Mouse (Mus musculus) cerebellum, postnatal 14 days (tissue): Measurements from ENCODE around the gene Trpv2.

Source experiments
- DNase-seq, 2 experiments: peaks; one replicate each; pipeline ENCODE4 v3.0.0; 2021; ENCODE audit warnings: mixed read lengths in 2 of 2

Gene Trpv2

DNA sequence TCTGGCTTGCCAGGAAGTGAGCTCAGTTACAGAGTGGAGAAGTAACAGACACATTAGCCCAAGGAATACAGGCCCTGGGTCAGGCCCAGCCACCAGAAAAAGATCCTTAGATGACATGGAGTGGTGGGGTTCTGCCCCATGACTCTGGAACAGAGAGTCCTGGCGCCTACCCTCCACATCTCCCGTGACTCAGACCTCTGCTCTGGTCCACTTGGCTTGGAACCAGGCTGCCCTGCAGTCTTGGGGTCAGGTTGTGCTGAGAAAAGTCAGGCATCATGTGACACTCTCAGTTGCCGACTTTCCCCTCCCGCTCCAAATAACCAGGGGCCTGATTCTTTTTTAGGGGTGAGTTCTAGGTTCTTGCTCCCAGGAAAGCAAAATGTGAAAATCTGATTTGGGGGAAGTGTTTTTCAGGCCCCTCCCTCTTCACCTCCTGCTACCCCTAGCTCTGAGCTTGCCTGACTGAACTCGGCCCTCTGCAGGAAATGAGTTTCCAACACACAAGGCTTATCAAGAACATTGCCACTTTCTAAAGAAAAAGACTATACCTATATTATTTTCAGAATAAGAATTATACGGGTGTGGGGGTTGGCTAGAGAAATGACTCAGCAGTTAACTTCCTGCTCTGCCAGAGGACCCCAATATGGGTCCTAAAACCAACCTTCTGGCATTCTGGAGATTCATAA is 15.2 kb upstream of the Trpv2 start:
- no peak for DNase-seq

DNA sequence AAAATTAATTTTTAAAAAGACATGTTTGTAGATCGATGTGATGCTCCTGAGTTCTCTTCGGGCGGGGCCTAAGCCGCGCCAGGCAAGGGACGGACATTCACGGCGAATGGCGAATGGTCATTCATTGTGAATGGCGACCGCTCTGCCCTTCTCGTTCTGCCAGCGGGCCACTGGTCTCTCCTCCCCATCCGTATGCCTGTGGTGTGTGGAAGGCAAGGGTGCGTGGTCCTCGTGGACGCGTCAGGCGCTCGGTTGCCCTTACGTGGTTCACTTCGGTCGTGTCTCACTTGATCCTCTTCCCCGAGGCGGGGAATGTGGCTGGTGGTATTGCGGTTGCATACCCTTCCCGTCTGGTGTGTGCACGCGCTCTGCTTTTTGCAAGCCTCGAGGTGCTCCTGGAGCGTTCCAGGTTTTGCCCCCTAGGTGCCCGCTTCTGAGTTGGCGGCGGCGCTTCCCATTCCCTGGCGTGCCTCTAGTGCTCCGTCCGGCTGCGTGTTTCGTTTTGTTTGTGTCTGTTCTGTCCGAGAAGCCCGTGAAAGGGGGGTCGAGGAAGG is 13.7 kb upstream of the Trpv2 start:
- DNase-seq, result peak in 1 of 2 experiments; percentile 31

GRCm38 (mm10) chr11:62563590-62563989 is 10.7 kb upstream of the Trpv2 start:
- DNase-seq, result no peak

DNA sequence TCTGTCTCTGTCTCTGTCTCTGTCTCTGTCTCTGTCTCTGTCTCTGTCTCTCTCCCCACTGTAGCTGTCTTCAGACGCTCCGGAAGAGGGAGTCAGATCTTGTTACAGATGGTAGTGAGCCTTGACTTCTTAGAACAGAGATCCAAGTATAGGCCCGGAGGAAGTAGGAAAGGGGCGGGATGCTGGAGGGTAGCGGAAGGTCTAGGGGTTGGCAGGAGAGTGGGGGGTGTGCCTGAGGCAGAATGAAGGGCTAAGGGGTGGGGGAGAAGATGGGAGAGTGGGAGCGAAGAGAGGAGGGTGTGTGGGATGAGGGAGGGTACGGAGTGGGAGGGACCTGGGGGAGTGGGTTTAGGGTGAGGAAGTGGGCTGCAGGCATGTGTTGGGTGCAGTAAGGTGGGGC is 8.5 kb upstream of the Trpv2 start:
- no peak for DNase-seq

DNA sequence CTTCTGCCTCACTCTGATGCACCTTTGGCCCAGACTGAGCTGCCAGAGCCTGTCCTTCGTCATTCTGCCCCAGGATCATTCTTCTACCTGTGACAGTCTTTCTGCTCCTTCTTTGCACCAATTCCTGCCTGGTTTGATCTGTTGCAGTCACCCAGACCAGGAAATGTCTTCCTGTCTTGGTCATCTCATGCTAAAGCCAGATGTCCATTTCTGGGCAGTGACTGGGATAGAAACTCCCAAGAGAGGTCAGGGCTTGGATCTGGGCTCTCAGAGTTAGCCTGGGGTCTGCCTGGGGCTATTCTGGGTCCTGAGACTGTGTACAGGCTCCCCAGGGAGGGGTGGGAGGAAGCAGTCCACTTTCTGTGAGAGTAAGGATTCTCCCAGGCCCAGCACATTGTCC is 8.1 kb upstream of the Trpv2 start:
- no peak for DNase-seq

DNA sequence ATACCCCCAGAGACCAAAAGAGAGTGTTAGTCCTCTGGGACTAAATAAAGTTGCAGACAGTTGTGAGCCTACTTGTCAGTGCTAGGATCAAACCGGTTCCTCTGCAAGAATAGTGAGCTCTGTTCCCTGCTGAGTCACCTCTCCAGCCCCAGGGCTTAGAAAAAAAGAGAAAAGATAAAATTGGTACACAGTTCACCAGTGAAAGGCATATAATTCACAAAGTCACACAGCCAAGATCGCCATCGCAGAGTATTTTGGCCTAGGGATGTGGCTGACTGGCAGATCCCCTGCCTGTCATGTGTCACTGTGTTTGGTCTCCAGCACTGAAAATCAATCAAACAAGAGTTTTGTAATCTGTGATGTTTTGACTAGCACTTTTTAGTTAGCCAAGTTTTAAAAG is 6.0 kb upstream of the Trpv2 start:
- DNase-seq, result no peak

DNA sequence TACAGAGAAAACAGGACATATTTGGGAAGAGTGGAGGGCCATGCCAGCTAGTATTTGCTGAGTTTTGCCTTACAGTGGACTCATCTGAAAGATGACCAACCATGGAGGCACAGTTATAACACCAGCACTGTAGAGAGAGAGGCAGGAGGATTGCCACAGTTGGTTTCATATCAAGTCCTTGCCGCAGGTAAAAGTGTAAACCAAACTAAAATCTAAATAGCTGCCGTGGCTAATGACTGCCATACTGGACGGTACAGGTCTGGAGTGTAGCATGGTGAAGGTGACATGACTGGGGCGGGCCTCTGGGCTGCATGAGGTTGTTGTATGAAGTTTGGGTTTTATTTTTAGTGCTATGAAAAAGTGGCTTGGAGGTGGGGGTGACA is 408 bp downstream of the Trpv2 start:
- DNase-seq, result no peak

- peak; percentile 97 for DNase-seq
Observed at GRCm38 (mm10) chr11:62575297-62575658, 992 bp downstream of the Trpv2 start.

- peak; percentile 89 to 93 for DNase-seq
Observed at GRCm38 (mm10) chr11:62575659-62576438, 1.6 kb downstream of the Trpv2 start.

- peak in 1 of 2 experiments; percentile 20 for DNase-seq
Observed at GRCm38 (mm10) chr11:62576530-62577152, 2.4 kb downstream of the Trpv2 start.

DNA sequence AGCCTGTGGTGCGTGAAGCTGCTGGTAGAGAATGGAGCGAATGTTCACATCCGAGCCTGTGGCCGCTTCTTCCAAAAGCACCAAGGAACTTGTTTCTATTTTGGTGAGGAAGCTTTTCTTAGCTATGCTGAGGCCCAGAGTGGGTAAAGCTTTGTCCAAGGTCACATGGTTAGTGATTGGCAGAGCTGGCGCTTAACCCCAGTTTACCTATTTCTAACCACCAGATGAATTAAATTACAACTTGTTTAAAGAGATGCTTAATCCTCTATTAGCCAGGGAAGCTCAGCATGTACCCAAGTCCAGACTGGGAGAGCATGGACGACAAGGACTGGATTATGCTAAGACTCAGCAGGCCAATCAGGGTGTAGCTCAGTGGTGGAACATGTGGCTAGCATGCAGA is 8.7 kb downstream of the Trpv2 start:
- DNase-seq, result no peak

- no peak for DNase-seq
Observed at GRCm38 (mm10) chr11:62584671-62585206, 10.5 kb downstream of the Trpv2 start.

DNA sequence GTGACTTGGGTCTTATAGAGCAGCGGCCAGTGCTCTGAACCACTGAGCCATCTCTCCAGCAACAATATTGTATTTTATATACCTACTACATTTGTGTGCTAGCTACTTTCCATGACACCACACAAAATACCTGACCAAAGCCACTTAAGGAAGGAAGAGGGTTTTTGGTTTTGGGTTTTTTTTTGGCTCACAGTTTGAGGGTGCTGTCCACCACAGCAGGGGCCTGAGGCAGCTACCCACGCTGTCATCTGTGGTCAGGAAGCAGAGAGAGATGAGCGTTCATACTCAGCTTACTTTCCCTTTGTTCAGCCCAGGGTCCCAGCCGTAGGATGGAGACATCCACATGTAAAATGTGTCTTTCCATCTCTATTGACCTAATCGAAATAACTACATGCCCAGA is 12.7 kb downstream of the Trpv2 start:
- DNase-seq, result no peak

DNA sequence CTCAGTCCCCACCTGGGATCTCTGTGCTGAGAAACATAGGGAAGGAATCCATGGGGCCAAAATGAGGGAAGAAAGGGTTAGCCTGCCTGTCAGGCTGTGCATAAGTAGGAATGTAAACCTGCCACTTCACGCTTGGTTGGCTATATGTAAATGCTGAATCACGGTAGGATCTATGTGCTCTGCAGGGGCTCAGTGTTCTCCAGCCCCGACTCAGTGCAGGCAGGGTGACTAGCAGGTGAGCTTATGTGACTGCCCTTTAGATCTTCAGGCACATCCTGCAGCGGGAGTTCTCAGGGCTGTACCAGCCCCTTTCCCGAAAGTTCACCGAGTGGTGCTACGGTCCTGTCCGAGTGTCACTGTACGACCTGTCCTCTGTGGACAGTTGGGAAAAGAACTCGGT is 15.1 kb downstream of the Trpv2 start:
- DNase-seq, result no peak

- peak; percentile 65 to 69 for DNase-seq
Observed at GRCm38 (mm10) chr11:62591026-62591425, 16.7 kb downstream of the Trpv2 start.

DNA sequence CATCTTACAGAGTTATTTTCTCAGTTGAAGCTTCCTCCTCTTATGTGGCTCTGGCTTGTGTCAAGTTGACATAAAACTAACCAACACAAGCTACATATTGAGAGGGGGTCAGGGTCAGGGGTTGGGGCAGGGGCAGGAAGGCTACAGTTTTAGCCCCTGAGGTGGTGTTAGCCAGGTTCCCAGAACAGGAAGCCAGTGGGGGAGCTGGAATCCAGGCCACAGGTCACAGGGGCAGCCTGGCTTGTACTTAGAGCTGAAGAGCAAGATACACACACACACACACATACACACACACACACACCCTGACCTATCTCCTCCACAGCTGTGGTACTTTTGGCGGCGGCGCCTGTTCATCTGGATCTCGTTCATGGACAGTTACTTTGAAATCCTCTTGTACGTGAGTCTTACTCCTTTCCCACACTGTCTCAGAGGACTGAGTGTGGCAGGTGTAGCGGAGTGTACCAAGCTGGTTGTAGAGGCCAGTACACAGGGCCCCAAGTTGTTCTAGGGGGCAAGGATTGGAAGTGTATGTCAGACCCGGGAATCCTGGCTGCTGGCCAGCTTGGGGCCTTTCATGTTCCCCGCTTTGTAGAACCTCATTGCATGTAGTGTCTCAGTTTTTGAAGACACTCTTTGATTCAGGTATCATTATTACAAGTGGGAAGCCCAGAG is 17.8 kb downstream of the Trpv2 start:
- DNase-seq, result no peak

DNA sequence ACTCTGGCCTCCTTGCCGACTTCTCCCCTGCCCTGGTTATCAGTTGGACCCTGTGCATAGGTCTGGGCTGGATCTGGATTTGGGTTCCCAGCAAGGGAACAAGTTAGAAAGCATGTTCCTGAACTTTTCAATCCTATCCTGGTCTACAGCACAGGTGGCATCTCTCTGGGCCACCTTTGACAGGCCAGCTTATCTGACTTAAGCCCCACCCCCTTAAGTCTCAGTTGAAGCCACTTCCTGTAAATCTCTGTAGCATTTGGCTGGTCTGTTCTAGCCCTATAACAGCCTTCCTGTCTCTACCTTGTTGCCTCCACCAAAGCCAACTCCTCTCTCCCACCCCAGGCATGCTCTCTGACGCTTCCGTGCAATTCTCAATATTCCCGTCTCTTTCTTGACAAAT is 24.3 kb downstream of the Trpv2 start:
- DNase-seq, result no peak

GRCm38 (mm10) chr11:62601732-62602618 is 27.7 kb downstream of the Trpv2 start:
- peak in 1 of 2 experiments; percentile 28 for DNase-seq

GRCm38 (mm10) chr11:62602619-62603311 is 28.5 kb downstream of the Trpv2 start:
- peak; percentile 98 for DNase-seq

GRCm38 (mm10) chr11:62603312-62604056 is 29.2 kb downstream of the Trpv2 start:
- peak; percentile 38 to 43 for DNase-seq
